ENCODE assay signal across 16 mouse cellular contexts in the genomic region with DNA sequence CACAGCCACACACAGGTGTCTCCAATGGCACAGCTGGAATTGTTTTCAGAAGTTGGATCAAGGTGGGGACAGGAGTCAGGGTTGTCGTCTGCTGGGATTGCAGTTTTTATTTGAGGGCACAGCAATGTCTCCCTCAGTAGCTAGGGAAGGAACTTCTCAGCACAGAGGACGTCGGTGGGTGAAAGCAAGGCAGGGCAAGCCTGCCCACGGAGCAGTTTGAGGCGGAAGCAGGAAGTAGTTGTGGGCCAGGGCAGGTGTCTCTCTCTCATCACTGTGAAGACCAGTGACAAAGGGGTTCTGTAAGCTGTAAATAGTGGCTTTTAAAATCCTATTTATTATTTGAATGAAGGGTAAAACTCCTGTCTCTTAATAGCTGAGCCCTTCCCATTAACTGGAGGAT. TPM values are rescaled to one million over a fixed set of nuclear protein-coding genes. Genes with fewer than 3 reads are reported as not detected.
DNase-seq lines count a peak whose midpoint lies in the region; ATAC-seq and TF ChIP-seq lines count a peak whose summit lies in the region.
"Had no signal": no experiment of that assay in that cellular context is flagged by ENCODE, and none has a peak within 500 bp of the region (broad histone marks: within the 10 kb centered on the region; RNA-seq: fewer than 3 reads in every experiment).

No protein-coding gene starts in this region.

- WGBS in intestine, embryonic 16.5 days: 36% methylated on average over 5 of the region's 5 CpGs
- WGBS in intestine, embryonic 15.5 days: 45% methylated on average over 5 of the region's 5 CpGs
- WGBS in hindbrain, postnatal 0 days: 34% methylated on average over 5 of the region's 5 CpGs
- 6% methylated on average over 5 of the region's 5 CpGs for WGBS in thymus, adult 2 months

- H3K4me2 ChIP-seq in intestine, embryonic 16.5 days (ENCODE audit: low read depth, low read length): no peak overlapping the region
- no peak overlapping the region for H3K4me2 ChIP-seq in intestine, embryonic 15.5 days (replicated peaks)
- H3K4me2 ChIP-seq in hindbrain, postnatal 0 days (ENCODE audit: low read depth, low read length): peak overlapping the region; percentile 85
- H3K4me2 ChIP-seq: embryonic facial prominence, embryonic 12.5 days; stomach, embryonic 15.5 days had no signal

- no peak overlapping the region for H3K9ac ChIP-seq in intestine, embryonic 16.5 days (ENCODE audit: low read depth, low read length)
- no peak overlapping the region for H3K9ac ChIP-seq in intestine, embryonic 15.5 days
- peak overlapping the region; percentile 76; the same call in 1 of the 2 replicates for H3K9ac ChIP-seq in hindbrain, postnatal 0 days (replicated peaks; ENCODE audit: low read length)
- H3K9ac ChIP-seq: embryonic facial prominence, embryonic 12.5 days; neural tube, embryonic 12.5 days; stomach, embryonic 15.5 days had no signal

- no peaks in the 10 kb centered on the region; the same call in 1 of the 2 replicates for H3K9me3 ChIP-seq in intestine, embryonic 16.5 days (ENCODE audit: control insufficient read depth, low read length)
- H3K9me3 ChIP-seq in intestine, embryonic 15.5 days: no peaks in the 10 kb centered on the region
- no peaks in the 10 kb centered on the region for H3K9me3 ChIP-seq in hindbrain, postnatal 0 days (ENCODE audit: low read length)
- H3K9me3 ChIP-seq: embryonic facial prominence, embryonic 12.5 days; neural tube, embryonic 12.5 days; stomach, embryonic 15.5 days had no signal

- no peak overlapping the region for H3K27ac ChIP-seq in intestine, embryonic 16.5 days (ENCODE audit: low read length)
- H3K27ac ChIP-seq in intestine, embryonic 15.5 days: no peak overlapping the region
- H3K27ac ChIP-seq in hindbrain, postnatal 0 days: 0 out of 2 replicates have a peak overlapping the region, but pooled peaks have one; percentile 93
- H3K27ac ChIP-seq in thymus, adult 2 months (ENCODE audit: control insufficient read depth, insufficient read depth, low read length): no peak overlapping the region
- H3K27ac ChIP-seq: embryonic facial prominence, embryonic 12.5 days; macrophage; neural tube, embryonic 12.5 days; stomach, embryonic 15.5 days had no signal

- H3K4me3 ChIP-seq in intestine, embryonic 16.5 days (ENCODE audit: low read length): no peak overlapping the region
- H3K4me3 ChIP-seq in intestine, embryonic 15.5 days (replicated peaks): no peak overlapping the region
- peak overlapping the region; percentile 47 for H3K4me3 ChIP-seq in hindbrain, postnatal 0 days (ENCODE audit: low read length)
- no peak overlapping the region for H3K4me3 ChIP-seq in thymus, adult 2 months (ENCODE audit: control insufficient read depth, insufficient read depth, low read length)
- H3K4me3 ChIP-seq: embryonic facial prominence, embryonic 12.5 days; stomach, embryonic 15.5 days had no signal

- H3K36me3 ChIP-seq in intestine, embryonic 16.5 days (ENCODE audit: control insufficient read depth, insufficient read depth, low read length): no peaks in the 10 kb centered on the region
- no peaks in the 10 kb centered on the region for H3K36me3 ChIP-seq in intestine, embryonic 15.5 days
- no peaks in the 10 kb centered on the region for H3K36me3 ChIP-seq in hindbrain, postnatal 0 days (ENCODE audit: insufficient read depth, low read length)
- no peaks in the 10 kb centered on the region for H3K36me3 ChIP-seq in thymus, adult 2 months (ENCODE audit: control insufficient read depth, insufficient read depth, low read length)
- H3K36me3 ChIP-seq: embryonic facial prominence, embryonic 12.5 days; neural tube, embryonic 12.5 days; stomach, embryonic 15.5 days had no signal

- peaks cover 36% of the 10 kb centered on the region for H3K27me3 ChIP-seq in intestine, embryonic 16.5 days (replicated peaks; ENCODE audit: control insufficient read depth, insufficient read depth, low read length)
- H3K27me3 ChIP-seq in intestine, embryonic 15.5 days (replicated peaks): peaks cover 44% of the 10 kb centered on the region
- no peaks in the 10 kb centered on the region for H3K27me3 ChIP-seq in hindbrain, postnatal 0 days (ENCODE audit: insufficient read depth, low read length)
- H3K27me3 ChIP-seq in thymus, adult 2 months (ENCODE audit: control insufficient read depth, insufficient read depth, low read length): peaks cover 16% of the 10 kb centered on the region; the same call in 1 of the 2 replicates

- no peak for TF ChIP-seq POLR2A in thymus, adult 2 months (IDR thresholded peaks at IDR 0.05; ENCODE audit: control insufficient read depth, extremely low read depth, insufficient read depth, low read length, poor library complexity)

- DNase-seq in T-cell, adult 2 months (ENCODE audit: low spot score): peak; percentile 41
- DNase-seq in hindbrain, postnatal 0 days (ENCODE audit: low spot score): no peak
- DNase-seq in thymus, adult 2 months: peak; percentile 37
- no peak for DNase-seq in right cerebral cortex, postnatal 36 days (ENCODE audit: low spot score in 2 of 2)
- no peak for DNase-seq in kidney, adult 8-10 months
- DNase-seq in frontal cortex, postnatal 25 days (ENCODE audit: low spot score in 2 of 2): no peak
- DNase-seq: adrenal gland, postnatal 25 days; liver; right cerebral cortex, postnatal 14 days had no signal

- no peak for TF ChIP-seq CTCF in hindbrain, postnatal 0 days (IDR thresholded peaks at IDR 0.05; ENCODE audit: low read depth)
- no peak for TF ChIP-seq CTCF in thymus, adult 2 months (IDR thresholded peaks at IDR 0.05; ENCODE audit: borderline replicate concordance, control insufficient read depth, extremely low read depth, insufficient read depth, low read length, poor library complexity)

- H3K4me1 ChIP-seq in intestine, embryonic 16.5 days (ENCODE audit: control insufficient read depth, insufficient read depth, low read length): peaks cover 14% of the 10 kb centered on the region; the same call in 1 of the 2 replicates
- H3K4me1 ChIP-seq in intestine, embryonic 15.5 days (replicated peaks): peaks cover 15% of the 10 kb centered on the region
- peaks cover 32% of the 10 kb centered on the region for H3K4me1 ChIP-seq in hindbrain, postnatal 0 days (ENCODE audit: insufficient read depth, low read length)
- peaks cover 16% of the 10 kb centered on the region for H3K4me1 ChIP-seq in thymus, adult 2 months (replicated peaks; ENCODE audit: control insufficient read depth, insufficient read depth, low read length)

- ATAC-seq in intestine, embryonic 16.5 days: peak; percentile 45; the same call in 1 of the 2 replicates
- ATAC-seq in intestine, embryonic 15.5 days: no peak
- no peak for ATAC-seq in hindbrain, postnatal 0 days
- ATAC-seq: Patski had no signal

RNA-seq across cellular contexts. Expression of a gene that starts 5.4 kb away (rescaled TPM):
- 0.17 and 0.20 TPM in 2 replicates for polyA plus RNA-seq in intestine, embryonic 16.5 days (2015; fragmentation: Nextera tagmentation; extraction: Ambion mirVana)
- polyA plus RNA-seq in intestine, embryonic 15.5 days (2015; fragmentation: Nextera tagmentation; extraction: Ambion mirVana): 0.39 and 0.61 TPM in 2 replicates
- 40.9 and 41.2 TPM in 2 replicates for total RNA-seq in hindbrain, postnatal 0 days (2014; rRNA removed)
- 17.6 and 18.0 TPM in 2 replicates for polyA plus RNA-seq in hindbrain, postnatal 0 days (2015; fragmentation: Nextera tagmentation; extraction: Ambion mirVana)
- polyA plus RNA-seq in thymus, adult 2 months (2012; rRNA removed): 0.74 and 1.3 TPM in 2 replicates

RNA-seq across cellular contexts. Expression of a gene that starts 13.1 kb away (rescaled TPM):
- 0.22 and 0.24 TPM in 2 replicates for polyA plus RNA-seq in intestine, embryonic 16.5 days (2015; fragmentation: Nextera tagmentation; extraction: Ambion mirVana)
- polyA plus RNA-seq in intestine, embryonic 15.5 days (2015; fragmentation: Nextera tagmentation; extraction: Ambion mirVana): 0.13 and 0.27 TPM in 2 replicates
- 0.10 and 0.11 TPM in 2 replicates for total RNA-seq in hindbrain, postnatal 0 days (2014; rRNA removed)
- polyA plus RNA-seq in hindbrain, postnatal 0 days (2015; fragmentation: Nextera tagmentation; extraction: Ambion mirVana): 0.55 and 0.69 TPM in 2 replicates
- 0.09 and 0.11 TPM in 2 replicates for polyA plus RNA-seq in thymus, adult 2 months (2012; rRNA removed)
- total RNA-seq: adrenal gland, postnatal 25 days had no signal
- polyA plus RNA-seq: macrophage had no signal

RNA-seq across cellular contexts. Expression of a gene that starts 31.8 kb away (rescaled TPM):
- polyA plus RNA-seq in intestine, embryonic 16.5 days (2015; fragmentation: Nextera tagmentation; extraction: Ambion mirVana): 91.7 and 92.5 TPM in 2 replicates
- 78.7 and 79.0 TPM in 2 replicates for polyA plus RNA-seq in intestine, embryonic 15.5 days (2015; fragmentation: Nextera tagmentation; extraction: Ambion mirVana)
- 74.5 and 98.7 TPM in 2 replicates for total RNA-seq in hindbrain, postnatal 0 days (2014; rRNA removed)
- 171 and 172 TPM in 2 replicates for polyA plus RNA-seq in hindbrain, postnatal 0 days (2015; fragmentation: Nextera tagmentation; extraction: Ambion mirVana)
- polyA plus RNA-seq in thymus, adult 2 months (2012; rRNA removed): 107 and 117 TPM in 2 replicates

Comparison
In these comparisons a context has a peak if more than half of its experiments do, and no peak if none do; other contexts are left out.
1. DNase-seq: peak in T-cell, adult 2 months (single experiment) and thymus, adult 2 months (single experiment); none in hindbrain, postnatal 0 days (single experiment), right cerebral cortex, postnatal 36 days (0 of 2), kidney, adult 8-10 months (0 of 2) and frontal cortex, postnatal 25 days (0 of 2).